Mouse (Mus musculus) R1 (cell line): ENCODE results near the gene Tmem253.
A peak's percentile ranks its signal among the peaks of the same experiment; 100 is the strongest.

ENCODE experiments used
- DNase-seq: peaks from one replicate; pipeline ENCODE4 v3.0.0-alpha.2; 2018; ENCODE audit warnings: low read depth, low spot score

Tmem253 gene

GRCm38 (mm10) chr14:52015445-52016100 lies at the start of gene Tmem253:
Gene Tmem253, plus strand, starts transcription at chr14:52015658.
- no peak for DNase-seq

GRCm38 (mm10) chr14:51967400-51967799 lies 48.1 kb upstream of the Tmem253 start:
- no peak for DNase-seq

GRCm38 (mm10) chr14:51979252-51979651 lies 36.2 kb upstream of the Tmem253 start:
- DNase-seq = no peak

- DNase-seq = peak; percentile 0
These were observed 32.2 kb upstream of the Tmem253 start for GRCm38 (mm10) chr14:51983251-51983650.

GRCm38 (mm10) chr14:51983855-51984246 lies 31.6 kb upstream of the Tmem253 start:
- no peak for DNase-seq

- peak; percentile 51 for DNase-seq
These were observed 30.9 kb upstream of the Tmem253 start, which contains the start of gene Arhgef40 for GRCm38 (mm10) chr14:51984247-51985231. Gene Arhgef40, plus strand, starts transcription at chr14:51984719.

- peak; percentile 59 for DNase-seq
These were observed 29.9 kb upstream of the Tmem253 start for GRCm38 (mm10) chr14:51985301-51986152.

- DNase-seq = no peak
These were observed 29.3 kb upstream of the Tmem253 start for GRCm38 (mm10) chr14:51986153-51986505.

- peak; percentile 0 for DNase-seq
These were observed 28.3 kb upstream of the Tmem253 start for GRCm38 (mm10) chr14:51987177-51987576.

- peak; percentile 3 for DNase-seq
These were observed 26.7 kb upstream of the Tmem253 start for GRCm38 (mm10) chr14:51988731-51989130.

GRCm38 (mm10) chr14:51989461-51989970 lies 25.9 kb upstream of the Tmem253 start:
- peak; percentile 2 for DNase-seq

- no peak for DNase-seq
These were observed 21.0 kb upstream of the Tmem253 start for GRCm38 (mm10) chr14:51994453-51994852.

GRCm38 (mm10) chr14:51995219-51995871 lies 20.1 kb upstream of the Tmem253 start:
- no peak for DNase-seq

GRCm38 (mm10) chr14:51996231-51996841 lies 19.1 kb upstream of the Tmem253 start:
- peak; percentile 59 for DNase-seq

- no peak for DNase-seq
These were observed 18.6 kb upstream of the Tmem253 start for GRCm38 (mm10) chr14:51996866-51997265.

- DNase-seq = peak; percentile 46
These were observed 18.0 kb upstream of the Tmem253 start for GRCm38 (mm10) chr14:51997483-51997882.

- peak; percentile 95 for DNase-seq
These were observed 11.4 kb upstream of the Tmem253 start for GRCm38 (mm10) chr14:52003981-52004495.

GRCm38 (mm10) chr14:52005141-52005540 lies 10.3 kb upstream of the Tmem253 start:
- no peak for DNase-seq

- no peak for DNase-seq
These were observed 9.8 kb upstream of the Tmem253 start for GRCm38 (mm10) chr14:52005616-52006015.

- DNase-seq = peak; percentile 68
These were observed 9.2 kb upstream of the Tmem253 start for GRCm38 (mm10) chr14:52006241-52006640.
